Mouse (Mus musculus) CH12.LX (cell line): ENCODE measurements around the gene Marveld3.

ENCODE experiments used
- CHD2 ChIP-seq: IDR thresholded peaks from 2 replicates; pipeline ENCODE4 v1.6.1; 2011; ENCODE audit warnings: low read length, improper control_type of control experiment
- CTCF ChIP-seq, 2 experiments: IDR thresholded peaks in 1 of 2; conservative IDR thresholded peaks in 1 of 2; 2 replicates each; pipeline ENCODE4 v1.5.1; 2011 to 2012; ENCODE audit warnings: low read depth in 2 of 2, low read length in 2 of 2, improper control_type of control experiment in 1 of 2, inconsistent platforms in 1 of 2, mild to moderate bottlenecking in 1 of 2, moderate library complexity in 1 of 2
- E2F4 ChIP-seq: IDR thresholded peaks from 2 replicates; pipeline ENCODE4 v1.6.1; 2011; ENCODE audit warnings: low read depth, low read length, improper control_type of control experiment; ENCODE audit not compliant: insufficient replicate concordance
- EP300 ChIP-seq: IDR thresholded peaks from 2 replicates; pipeline ENCODE4 v1.6.1; 2011; ENCODE audit warnings: low read length, improper control_type of control experiment
- GABPA ChIP-seq: IDR thresholded peaks from 2 replicates; pipeline ENCODE4 v1.6.1; 2012; ENCODE audit warnings: low read depth, low read length, improper control_type of control experiment, inconsistent platforms; ENCODE audit not compliant: insufficient replicate concordance
- MYC ChIP-seq: IDR thresholded peaks from 2 replicates; pipeline ENCODE4 v1.6.1; 2011; ENCODE audit warnings: low read depth, mild to moderate bottlenecking, improper control_type of control experiment, low read length
- POLR2A ChIP-seq: IDR thresholded peaks from 2 replicates; pipeline ENCODE4 v1.6.1; 2011; ENCODE audit warnings: low read depth, mild to moderate bottlenecking, improper control_type of control experiment, low read length
- SIN3A ChIP-seq: IDR thresholded peaks from 2 replicates; pipeline ENCODE4 v1.6.1; 2012; ENCODE audit warnings: low read length, improper control_type of control experiment, inconsistent platforms
- UBTF ChIP-seq: IDR thresholded peaks from 2 replicates; pipeline ENCODE4 v1.6.1; 2012; ENCODE audit warnings: low read depth, mild to moderate bottlenecking, inconsistent platforms, low read length, improper control_type of control experiment, moderate library complexity
- USF1 ChIP-seq: IDR thresholded peaks from 2 replicates; pipeline ENCODE4 v1.6.1; 2014; ENCODE audit warnings: low read depth, mild to moderate bottlenecking, inconsistent platforms, low read length, improper control_type of control experiment
- USF2 ChIP-seq: conservative IDR thresholded peaks from 2 replicates; pipeline ENCODE4 v1.6.1; 2011; ENCODE audit warnings: low read depth, low read length, improper control_type of control experiment
- ZC3H11A ChIP-seq: IDR thresholded peaks from 2 replicates; pipeline ENCODE4 v1.6.1; 2012; ENCODE audit warnings: low read depth, mild to moderate bottlenecking, inconsistent platforms, low read length, improper control_type of control experiment

- TF ChIP-seq SIN3A = no peak
- no peak for TF ChIP-seq GABPA
- no peak for TF ChIP-seq CTCF (conservative IDR thresholded peaks at IDR 0.05 in 1 of 2, IDR thresholded peaks at IDR 0.05 in 1 of 2; ENCODE audit: low read depth in 2 of 2, low read length in 2 of 2)
- TF ChIP-seq E2F4 = no peak
- no peak for TF ChIP-seq POLR2A
- TF ChIP-seq MYC = no peak
- no peak for TF ChIP-seq EP300
- TF ChIP-seq UBTF = no peak
- no peak for TF ChIP-seq USF2
- no peak for TF ChIP-seq ZC3H11A
- TF ChIP-seq CHD2 = no peak
- no peak for TF ChIP-seq USF1
Observed at GRCm38 (mm10) chr8:109941606-109942360, 20.2 kb downstream of the Marveld3 start.
